Mouse (Mus musculus) gastrocnemius, adult 2 months (tissue): ENCODE measurements around the gene Impdh1. TPM values are rescaled to one million over a fixed set of nuclear protein-coding genes. Genes with fewer than 3 reads are reported as not detected.
"Not testable (repeated sequence)": the region's sequence is repeated elsewhere in the genome, so short reads cannot be mapped to it uniquely, and the experiment has no call there.

ENCODE experiments used
- DNase-seq: peaks from one replicate; pipeline ENCODE4 v3.0.0; 2022
- H3K27ac ChIP-seq: fragments of 200-600 bp; 2 replicates; pipeline ENCODE4 v1.8.1; 2022; ENCODE audit warnings: mild to moderate bottlenecking
- H3K4me3 ChIP-seq: fragments of 200-600 bp; 2 replicates; pipeline ENCODE4 v1.8.1; 2022; ENCODE audit warnings: mild to moderate bottlenecking, moderate library complexity
- CTCF ChIP-seq: fragments of 200-600 bp; IDR thresholded peaks from 2 replicates; pipeline ENCODE4 v1.8.1; 2022; ENCODE audit warnings: antibody characterized with exemption, mild to moderate bottlenecking, moderate library complexity
- intact Hi-C: fragments of 180-260 bp; cut with DNase I; formaldehyde crosslinking; loops from one replicate; pipeline ENCODE4 v1.15.1; 2025
- microRNA-seq: library from miRNA; unstranded; fragments of <30 nt; microRNA quantifications from one replicate; pipeline ENCODE4 v1.2.0, GENCODE M21; 2021
- total RNA-seq, 2 experiments: library from RNA; stranded (reverse); gene quantifications; 2 replicates each; pipeline ENCODE4 v1.2.3; 2021

Impdh1 gene
- total RNA-seq, 2 experiments from 2014 or later = 9.9 to 10.3 TPM

GRCm38 (mm10) chr6:29170063-29170921 is 45.9 kb downstream of the Impdh1 start:
- intact Hi-C loops = no loop called here
- DNase-seq = peak; percentile 29

DNA sequence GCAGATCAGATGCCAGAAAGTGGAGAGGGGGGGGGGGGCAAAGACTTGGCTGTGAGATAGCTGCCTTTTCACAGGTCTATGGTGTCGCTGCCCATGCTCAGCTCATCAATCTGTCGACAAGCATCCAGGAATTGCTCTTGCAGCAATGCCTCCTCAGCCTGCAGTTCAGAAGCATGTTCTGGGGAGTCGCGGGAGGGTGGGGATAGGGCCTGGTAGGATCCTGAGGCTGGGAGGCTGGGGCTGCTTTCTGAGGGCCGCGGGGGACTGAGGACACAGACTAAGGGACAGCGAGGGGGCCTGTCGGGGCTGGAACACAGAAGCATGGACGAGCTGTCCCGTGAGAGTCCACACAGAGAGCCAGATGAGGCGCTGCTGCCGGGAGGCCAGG is 46.5 kb downstream of the Impdh1 start:
- DNase-seq = peak; percentile 27
- H3K27ac ChIP-seq = no peak overlapping the region
- H3K4me3 ChIP-seq = peak overlapping the region; percentile 78; the same call in 1 of the 2 replicates
- no peak for TF ChIP-seq CTCF
- intact Hi-C loops = no loop called here

More at GRCm38 (mm10) chr6:29170063-29170921, 45.9 kb downstream of the Impdh1 start:
- TF ChIP-seq CTCF = no peak
- Histone ChIP-seq H3K4me3 (peak overlapping the region; percentile 78), H3K27ac (peak overlapping the region; percentile 35; the same call in 1 of the 2 replicates)

DNA sequence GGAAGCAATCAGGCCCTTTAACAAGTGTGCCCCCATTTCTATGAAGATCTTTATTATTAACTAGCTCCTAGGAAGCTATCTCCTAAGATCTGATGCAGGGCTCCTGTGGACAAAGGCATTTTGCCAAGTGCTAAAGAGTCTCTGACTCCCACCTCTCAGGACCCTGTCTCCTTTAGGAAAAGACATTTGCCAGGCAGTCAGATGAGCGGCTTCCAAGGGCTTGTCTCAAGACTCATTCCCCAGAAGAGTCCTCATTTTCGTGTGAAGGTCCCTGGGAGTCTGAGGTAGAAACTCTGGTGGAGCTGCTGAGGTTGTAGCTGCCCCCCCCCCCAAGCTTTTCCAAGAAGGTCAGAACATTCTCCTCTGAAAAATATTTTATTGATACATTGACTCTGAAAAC is 47.3 kb downstream of the Impdh1 start:
- no peak for DNase-seq
- TF ChIP-seq CTCF = no peak

GRCm38 (mm10) chr6:29166196-29166595 is 50.0 kb downstream of the Impdh1 start:
- H3K27ac ChIP-seq = no peak overlapping the region
- intact Hi-C loops = loop anchor here (1.0 to 2.0 kb wide), 3 partner anchors 32 to 113 kb away; partner anchors contain the start of gene Fam71f2
- peak; percentile 72 for TF ChIP-seq CTCF
- no peak overlapping the region for H3K4me3 ChIP-seq
- DNase-seq = no peak

More for the DNA sequence above, 47.3 kb downstream of the Impdh1 start:
- H3K4me3 ChIP-seq = no peak overlapping the region
- no peak overlapping the region for H3K27ac ChIP-seq
- intact Hi-C loops = no loop called here

- intact Hi-C loops = no loop called here
- Histone ChIP-seq H3K4me3 (peak within 1 kb of the TSS; percentile 87), H3K27ac (peak within 1 kb of the TSS; percentile 88)
- peak; percentile 16; the same call in 1 of the 2 replicates for TF ChIP-seq CTCF
- DNase-seq = peak; percentile 85
Observed at GRCm38 (mm10) chr6:29164314-29165244, 51.6 kb downstream of the Impdh1 start, which contains the start of gene Rbm28. Gene Rbm28 (minus strand): TSS chr6:29165006.

DNA sequence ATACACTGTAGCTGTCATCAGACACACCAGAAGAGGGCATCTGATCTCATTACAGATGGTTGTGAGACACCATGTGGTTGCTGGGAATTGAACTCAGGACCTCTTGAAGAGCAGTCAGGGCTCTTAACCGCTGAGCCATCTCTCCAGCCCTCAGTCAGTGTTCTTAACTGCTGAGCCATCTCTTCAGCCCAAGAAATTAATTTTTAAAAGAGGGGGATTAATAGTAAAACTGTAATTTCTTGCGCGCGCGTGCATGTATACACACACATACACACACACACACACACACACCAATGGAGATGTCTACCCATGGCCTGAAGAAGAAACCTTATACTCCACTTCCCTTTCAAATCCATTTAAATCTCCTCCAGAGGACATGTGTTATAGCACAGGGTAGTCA is 54.9 kb downstream of the Impdh1 start:
- intact Hi-C loops = not testable (repeated sequence)

DNA sequence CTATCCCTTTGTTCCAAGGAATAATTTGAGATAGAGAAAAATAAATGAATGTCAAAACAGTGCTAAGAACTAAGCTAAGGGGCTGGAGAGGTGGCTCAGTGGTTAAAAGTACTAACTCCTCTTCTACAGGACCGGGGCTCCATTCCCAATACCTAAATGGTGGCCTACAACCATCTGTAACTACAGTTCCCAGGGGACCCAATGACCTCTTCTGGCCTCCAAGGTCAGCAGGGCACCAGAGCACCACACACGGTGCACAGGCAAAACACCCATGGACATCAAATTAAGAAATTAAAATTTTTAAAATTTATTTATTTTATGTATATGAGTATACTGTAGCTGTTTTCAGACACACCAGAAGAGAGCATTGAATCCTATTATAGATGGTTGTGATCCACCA is 55.4 kb downstream of the Impdh1 start:
- intact Hi-C loops = no loop called here
- no peak for TF ChIP-seq CTCF
- no peak for DNase-seq
- Histone ChIP-seq H3K4me3 (no peak overlapping the region), H3K27ac (no peak overlapping the region)

More for the DNA sequence above, 54.9 kb downstream of the Impdh1 start:
- not testable (repeated sequence) for H3K27ac ChIP-seq, DNase-seq, H3K4me3 ChIP-seq

DNA sequence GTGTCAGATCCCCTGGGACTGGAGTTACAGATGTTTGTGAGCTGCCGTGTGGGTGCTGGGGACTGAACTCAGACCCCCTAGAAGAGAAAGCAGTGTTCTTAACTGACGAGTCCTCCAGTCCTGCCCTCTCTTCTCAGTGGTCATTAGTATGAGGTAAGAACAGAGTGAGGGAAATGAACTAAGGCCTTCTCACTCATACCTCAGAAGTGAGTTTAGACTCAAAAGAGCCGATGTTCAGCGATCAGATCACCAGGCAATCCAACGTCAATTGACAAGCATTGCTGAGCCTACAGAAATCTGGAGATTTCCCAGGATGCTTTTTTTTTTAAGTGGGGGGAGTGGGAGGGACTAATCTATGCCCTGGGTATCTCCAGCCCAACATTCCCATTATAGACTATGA is 59.8 kb downstream of the Impdh1 start:
- no peak for DNase-seq
- Histone ChIP-seq H3K27ac (no peak overlapping the region), H3K4me3 (no peak overlapping the region)
- TF ChIP-seq CTCF = no peak
- intact Hi-C loops = no loop called here

Small RNA genes within 50 kb of the gene (microRNA-seq; reads per million reads assigned to microRNA genes)
- gene Gm24303 = not detected

Other genes starting within 250 kb of the Impdh1 start
- gene Lep, start 156.1 kb downstream of the Impdh1 start, total RNA-seq = under 1 TPM; 0.08 to 0.59 TPM
- 10 to 100 TPM; 16.3 to 18.4 TPM for gene Rbm28, start 51.4 kb downstream of the Impdh1 start, total RNA-seq
- under 1 TPM; 0.36 to 0.73 TPM for gene Prrt4, start 36.8 kb downstream of the Impdh1 start, total RNA-seq
- 1 to 10 TPM; 2.9 to 4.0 TPM for gene Hilpda, start 56.1 kb upstream of the Impdh1 start, total RNA-seq
- gene Fam71f2, start 63.2 kb upstream of the Impdh1 start, total RNA-seq = under 1 TPM in 1 of 2 experiments, not detected in 1; 0.25 TPM
- not detected for gene Fam71f1, start 102.8 kb upstream of the Impdh1 start, total RNA-seq
- gene Calu, start 131.7 kb upstream of the Impdh1 start, total RNA-seq = 100 to 1,000 TPM in 1 of 2 experiments, 10 to 100 TPM in 1; 73.7 to 104 TPM
- gene Opn1sw, start 172.1 kb upstream of the Impdh1 start, total RNA-seq = under 1 TPM; 0.17 to 0.18 TPM
- 10 to 100 TPM in 1 of 2 experiments, 1 to 10 TPM in 1; 9.6 to 10.5 TPM for gene Ccdc136, start 179.9 kb upstream of the Impdh1 start, total RNA-seq
- gene Flnc, start 216.9 kb upstream of the Impdh1 start, total RNA-seq = 100 to 1,000 TPM; 285 to 430 TPM